Mouse (Mus musculus): ENCODE data around the gene Tor1aip1. TPM values are rescaled to one million over a fixed set of nuclear protein-coding genes. Genes with fewer than 3 reads are reported as not detected.

The Tor1aip1 gene
- polyA plus RNA-seq (2015; fragmentation: Nextera tagmentation; extraction: Ambion mirVana), result 19.3 and 23.4 TPM in 2 replicates

- peaks cover 29% of the 10 kb centered on the region for H3K36me3 ChIP-seq (replicated peaks)
- peak within 1 kb of the TSS; percentile 82 for H3K4me3 ChIP-seq (replicated peaks)
- peak within 1 kb of the TSS; percentile 75 for H3K4me2 ChIP-seq
- H3K4me1 ChIP-seq (replicated peaks), result peaks cover 43% of the 10 kb centered on the region
- no peaks in the 10 kb centered on the region for H3K27me3 ChIP-seq
- under 1% methylated on average over 59 of the region's 59 CpGs for WGBS (ENCODE audit: insufficient replicate concordance)
- peak within 1 kb of the TSS; percentile 95 for H3K9ac ChIP-seq
- ATAC-seq (ENCODE audit: insufficient read depth), result peak; percentile 86
- H3K9me3 ChIP-seq (replicated peaks), result no peaks in the 10 kb centered on the region
- peak within 1 kb of the TSS; percentile 100 for H3K27ac ChIP-seq (replicated peaks)
These were observed at the start of gene Tor1aip1 for GRCm38 (mm10) chr1:156035930-156036737. Gene Tor1aip1 (minus strand): TSS chr1:156036480.

GRCm38 (mm10) chr1:156085770-156086169 lies 49.5 kb upstream of the Tor1aip1 start:
- Histone ChIP-seq H3K9ac (no peak overlapping the region), H3K4me2 (no peak overlapping the region), H3K36me3 (replicated peaks) (no peaks in the 10 kb centered on the region), H3K4me1 (replicated peaks) (peaks cover 11% of the 10 kb centered on the region), H3K27ac (replicated peaks) (no peak overlapping the region), H3K9me3 (replicated peaks) (no peaks in the 10 kb centered on the region), H3K27me3 (0 out of 2 replicates have a peak, but pooled peaks cover 2% of the 10 kb centered on the region), H3K4me3 (replicated peaks) (no peak overlapping the region)
- no peak for ATAC-seq (ENCODE audit: insufficient read depth)
- 52% methylated on average over 5 of the region's 5 CpGs for WGBS (ENCODE audit: insufficient replicate concordance)

DNA sequence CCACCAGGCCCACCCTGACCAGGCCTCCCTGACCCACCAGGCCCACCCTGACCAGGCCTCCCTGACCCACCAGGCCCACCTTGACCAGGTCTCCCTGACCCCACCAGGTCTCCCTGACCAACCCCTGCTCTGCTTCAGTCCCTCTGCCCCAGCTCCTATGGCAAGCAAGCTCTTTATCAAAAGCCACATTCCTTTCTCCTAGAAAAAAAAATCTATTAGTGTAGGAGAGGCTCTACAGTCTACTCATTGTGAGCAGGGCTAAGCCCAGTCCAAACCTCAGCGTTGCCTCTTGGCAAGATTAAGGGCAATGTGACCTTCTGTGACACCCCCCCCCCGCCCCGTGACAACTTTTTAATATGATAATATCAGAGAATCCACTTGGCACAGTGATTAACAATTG lies 48.3 kb upstream of the Tor1aip1 start:
- 48% methylated on average over 3 of the region's 3 CpGs for whole genome bisulfite sequencing (ENCODE audit: insufficient replicate concordance)
- H3K36me3 ChIP-seq (replicated peaks), result no peaks in the 10 kb centered on the region
- H3K4me3 ChIP-seq (replicated peaks), result no peak overlapping the region
- H3K4me1 ChIP-seq (replicated peaks), result peaks cover 4% of the 10 kb centered on the region; the same call in 1 of the 2 replicates
- 0 out of 2 replicates have a peak, but pooled peaks cover 2% of the 10 kb centered on the region for H3K27me3 ChIP-seq
- H3K9me3 ChIP-seq (replicated peaks), result no peaks in the 10 kb centered on the region
- no peak overlapping the region for H3K4me2 ChIP-seq
- H3K9ac ChIP-seq, result no peak overlapping the region
- H3K27ac ChIP-seq (replicated peaks), result no peak overlapping the region
- no peak for ATAC-seq (ENCODE audit: insufficient read depth)

DNA sequence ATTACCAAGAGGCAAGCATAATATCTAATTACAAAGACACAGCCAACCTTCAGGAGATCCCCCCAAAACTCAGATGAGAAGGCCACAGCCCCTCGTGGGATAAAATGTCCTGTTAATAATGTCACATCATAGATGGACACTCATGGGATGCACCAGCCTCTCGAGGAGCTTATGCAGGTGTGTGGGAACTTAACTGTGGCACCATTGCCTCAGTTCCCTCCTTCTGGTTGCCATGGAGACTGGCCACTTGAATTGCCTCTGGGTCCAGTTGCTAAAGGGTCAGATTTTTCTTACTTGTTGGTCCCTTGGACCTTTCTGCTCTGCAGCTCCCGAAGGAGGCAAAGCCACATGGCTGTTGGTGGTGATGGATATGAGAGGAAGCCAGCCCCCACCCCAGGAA lies 41.4 kb upstream of the Tor1aip1 start:
- no peak overlapping the region for H3K9ac ChIP-seq
- peaks cover 10% of the 10 kb centered on the region for H3K4me1 ChIP-seq (replicated peaks)
- no peak overlapping the region for H3K27ac ChIP-seq (replicated peaks)
- H3K36me3 ChIP-seq (replicated peaks), result no peaks in the 10 kb centered on the region
- no peaks in the 10 kb centered on the region for H3K9me3 ChIP-seq (replicated peaks)
- H3K4me2 ChIP-seq, result no peak overlapping the region
- no peak for ATAC-seq (ENCODE audit: insufficient read depth)
- no peak overlapping the region for H3K4me3 ChIP-seq (replicated peaks)
- H3K27me3 ChIP-seq, result no peaks in the 10 kb centered on the region
- 40% methylated on average over 3 of the region's 3 CpGs for WGBS (ENCODE audit: insufficient replicate concordance)

DNA sequence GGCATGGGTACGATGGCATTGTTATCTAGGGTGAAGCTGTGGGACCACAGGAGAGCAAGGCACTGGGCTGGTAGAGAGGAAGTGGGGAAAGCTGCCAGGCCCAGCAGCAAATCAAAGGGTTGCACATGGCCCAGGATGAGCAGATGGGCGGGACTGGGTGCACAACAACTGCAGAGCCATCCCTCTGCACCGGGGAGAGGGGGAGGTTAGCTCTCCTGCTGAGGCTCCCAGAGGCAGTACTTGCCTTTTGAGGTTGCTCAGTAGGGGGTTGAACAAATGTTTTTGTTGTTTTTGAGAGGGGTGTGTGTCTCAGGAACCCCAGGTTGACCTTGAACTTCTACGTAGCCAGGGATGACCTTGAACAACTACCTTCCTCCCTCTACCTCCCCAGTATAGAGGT lies 40.2 kb upstream of the Tor1aip1 start:
- Histone ChIP-seq H3K9ac (no peak overlapping the region), H3K27ac (replicated peaks) (no peak overlapping the region), H3K4me3 (replicated peaks) (no peak overlapping the region), H3K4me1 (replicated peaks) (peaks cover 13% of the 10 kb centered on the region), H3K36me3 (replicated peaks) (no peaks in the 10 kb centered on the region), H3K27me3 (no peaks in the 10 kb centered on the region), H3K9me3 (replicated peaks) (no peaks in the 10 kb centered on the region), H3K4me2 (no peak overlapping the region)
- WGBS (ENCODE audit: insufficient replicate concordance), result 28% methylated on average over 4 of the region's 4 CpGs
- ATAC-seq (ENCODE audit: insufficient read depth), result no peak

- Histone ChIP-seq H3K36me3 (replicated peaks) (no peaks in the 10 kb centered on the region), H3K9ac (no peak overlapping the region), H3K9me3 (replicated peaks) (no peaks in the 10 kb centered on the region), H3K27me3 (no peaks in the 10 kb centered on the region), H3K4me2 (no peak overlapping the region), H3K27ac (replicated peaks) (0 out of 2 replicates have a peak overlapping the region, but pooled peaks have one; percentile 33), H3K4me3 (replicated peaks) (no peak overlapping the region), H3K4me1 (replicated peaks) (peaks cover 20% of the 10 kb centered on the region)
- 56% methylated on average over 8 of the region's 8 CpGs for WGBS (ENCODE audit: insufficient replicate concordance)
- no peak for ATAC-seq (ENCODE audit: insufficient read depth)
These were observed 38.3 kb upstream of the Tor1aip1 start for GRCm38 (mm10) chr1:156074575-156074974.

- no peak overlapping the region for H3K9ac ChIP-seq
- H3K4me1 ChIP-seq (replicated peaks), result peaks cover 20% of the 10 kb centered on the region
- no peaks in the 10 kb centered on the region for H3K27me3 ChIP-seq
- WGBS (ENCODE audit: insufficient replicate concordance), result 59% methylated on average over 15 of the region's 15 CpGs
- ATAC-seq (ENCODE audit: insufficient read depth), result peak; percentile 73
- no peak overlapping the region for H3K4me2 ChIP-seq
- H3K9me3 ChIP-seq (replicated peaks), result no peaks in the 10 kb centered on the region
- peaks cover 2% of the 10 kb centered on the region; the same call in 1 of the 2 replicates for H3K36me3 ChIP-seq (replicated peaks)
- no peak overlapping the region for H3K4me3 ChIP-seq (replicated peaks)
- peak overlapping the region; percentile 78 for H3K27ac ChIP-seq (replicated peaks)
These were observed 37.0 kb upstream of the Tor1aip1 start for GRCm38 (mm10) chr1:156073169-156073821.

- no peak for ATAC-seq (ENCODE audit: insufficient read depth)
- Histone ChIP-seq H3K27ac (replicated peaks) (no peak overlapping the region), H3K4me2 (no peak overlapping the region), H3K9ac (no peak overlapping the region), H3K9me3 (replicated peaks) (no peaks in the 10 kb centered on the region), H3K4me3 (replicated peaks) (no peak overlapping the region), H3K36me3 (replicated peaks) (peaks cover 32% of the 10 kb centered on the region), H3K4me1 (replicated peaks) (peaks cover 25% of the 10 kb centered on the region), H3K27me3 (no peaks in the 10 kb centered on the region)
- WGBS (ENCODE audit: insufficient replicate concordance), result 76% methylated on average over 14 of the region's 14 CpGs
These were observed 33.8 kb upstream of the Tor1aip1 start for GRCm38 (mm10) chr1:156070106-156070505.

DNA sequence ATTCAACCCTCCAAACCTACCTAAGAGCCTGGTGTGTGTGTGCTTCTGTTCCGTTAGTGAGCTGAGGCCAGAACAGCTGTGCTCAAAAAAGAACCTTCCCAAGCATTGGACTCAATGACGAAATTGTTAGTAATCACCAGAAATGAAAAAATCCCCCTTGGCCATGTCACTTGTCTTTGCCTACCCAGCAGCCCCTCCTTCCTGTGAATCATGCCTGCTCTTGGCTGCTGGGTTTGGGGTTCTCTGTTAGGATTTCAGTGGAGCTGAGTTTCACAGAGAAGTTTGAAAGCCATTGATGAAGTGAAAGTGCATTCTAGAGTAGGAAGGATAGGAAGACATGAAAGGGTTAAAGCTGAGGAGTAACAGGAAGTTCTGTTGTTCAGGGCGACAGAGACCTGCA lies 29.9 kb upstream of the Tor1aip1 start:
- H3K9ac ChIP-seq, result no peak overlapping the region
- H3K4me3 ChIP-seq (replicated peaks), result no peak overlapping the region
- no peaks in the 10 kb centered on the region for H3K9me3 ChIP-seq (replicated peaks)
- WGBS (ENCODE audit: insufficient replicate concordance), result 60% methylated on average over 3 of the region's 3 CpGs
- H3K4me2 ChIP-seq, result no peak overlapping the region
- peaks cover 12% of the 10 kb centered on the region; the same call in 1 of the 2 replicates for H3K4me1 ChIP-seq (replicated peaks)
- H3K27ac ChIP-seq (replicated peaks), result no peak overlapping the region
- ATAC-seq (ENCODE audit: insufficient read depth), result no peak
- H3K27me3 ChIP-seq, result no peaks in the 10 kb centered on the region
- H3K36me3 ChIP-seq (replicated peaks), result peaks cover 69% of the 10 kb centered on the region

GRCm38 (mm10) chr1:156062193-156062592 lies 25.9 kb upstream of the Tor1aip1 start:
- no peaks in the 10 kb centered on the region for H3K27me3 ChIP-seq
- no peak; the same call in 1 of the 2 replicates for ATAC-seq (ENCODE audit: insufficient read depth)
- no peak overlapping the region for H3K4me2 ChIP-seq
- H3K27ac ChIP-seq (replicated peaks), result no peak overlapping the region
- peaks cover 8% of the 10 kb centered on the region; the same call in 1 of the 2 replicates for H3K4me1 ChIP-seq (replicated peaks)
- no peaks in the 10 kb centered on the region for H3K9me3 ChIP-seq (replicated peaks)
- H3K9ac ChIP-seq, result no peak overlapping the region
- no peak overlapping the region for H3K4me3 ChIP-seq (replicated peaks)
- peaks cover 90% of the 10 kb centered on the region for H3K36me3 ChIP-seq (replicated peaks)
- 83% methylated on average over 4 of the region's 4 CpGs for WGBS (ENCODE audit: insufficient replicate concordance)

DNA sequence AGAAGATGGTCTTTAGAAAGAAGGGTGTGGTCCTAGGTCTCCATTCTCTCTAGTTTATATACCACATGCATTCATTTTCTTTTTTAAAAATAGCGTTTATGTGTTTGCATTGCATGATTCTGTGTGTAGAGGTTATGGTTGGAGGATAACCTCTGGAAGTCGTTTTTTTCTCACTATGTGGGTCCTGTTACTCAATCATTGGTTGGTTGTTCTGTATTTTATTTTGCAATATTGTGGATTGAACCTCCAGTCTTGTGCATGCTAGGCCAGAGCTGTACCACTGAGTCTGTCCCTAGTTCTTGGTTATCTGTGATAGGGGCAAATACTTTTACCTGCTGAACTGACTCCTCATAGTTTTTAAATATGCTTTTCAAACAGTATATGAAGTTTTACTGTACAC lies 21.9 kb upstream of the Tor1aip1 start:
- no peaks in the 10 kb centered on the region for H3K9me3 ChIP-seq (replicated peaks)
- H3K4me2 ChIP-seq, result no peak overlapping the region
- no peak overlapping the region for H3K4me3 ChIP-seq (replicated peaks)
- H3K27ac ChIP-seq (replicated peaks), result no peak overlapping the region
- 72% methylated on average over 2 of the region's 2 CpGs for WGBS (ENCODE audit: insufficient replicate concordance)
- no peaks in the 10 kb centered on the region for H3K27me3 ChIP-seq
- peaks cover 89% of the 10 kb centered on the region for H3K36me3 ChIP-seq (replicated peaks)
- no peak for ATAC-seq (ENCODE audit: insufficient read depth)
- H3K9ac ChIP-seq, result no peak overlapping the region
- peaks cover 5% of the 10 kb centered on the region; the same call in 1 of the 2 replicates for H3K4me1 ChIP-seq (replicated peaks)

All from liver, embryonic 15.5 days (tissue).